Mouse (Mus musculus) A20 (cell line): ENCODE measurements at regions not wholly inside any gene's neighbourhood (a gene's known extent, or its start where the extent isn't known, plus 50 kb on each side); places are given as distances from the start of the nearest gene placed in this dataset.

ENCODE experiments used
- DNase-seq: peaks from one replicate; pipeline ENCODE4 v3.0.0-alpha.2; 2011; ENCODE audit warnings: low read depth, low spot score

- no peak for DNase-seq
Measured at GRCm38 (mm10) chr3:34525730-34526129, 124.5 kb upstream of the Sox2 start.

- no peak for DNase-seq
Measured at GRCm38 (mm10) chr3:34522054-34522684, 128.0 kb upstream of the Sox2 start.

- DNase-seq: no peak
Measured at GRCm38 (mm10) chr3:34521357-34522053, 128.7 kb upstream of the Sox2 start.

GRCm38 (mm10) chr3:34512503-34513145 is 137.6 kb upstream of the Sox2 start:
- DNase-seq: no peak

- DNase-seq: no peak
Measured at GRCm38 (mm10) chr3:34510723-34511122, 139.5 kb upstream of the Sox2 start.

DNA sequence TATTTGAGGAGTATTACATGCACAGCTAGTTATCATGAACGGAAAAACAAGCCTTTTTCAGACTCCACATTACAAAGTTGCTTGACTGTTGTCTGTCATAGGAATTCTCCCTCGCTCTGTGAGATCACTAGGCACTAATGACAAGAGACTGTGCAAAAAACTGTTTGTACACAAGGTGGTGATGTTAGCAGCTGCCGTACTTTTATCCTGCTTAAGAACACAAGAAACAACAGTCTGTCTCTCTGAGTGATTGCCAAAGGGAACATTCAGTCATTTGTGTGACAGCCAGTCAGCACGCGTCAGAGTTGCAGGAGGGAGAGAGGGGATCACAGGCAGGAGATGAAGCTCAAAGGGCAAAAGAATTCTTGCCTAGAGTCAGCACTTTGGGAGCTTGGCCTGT is 141.0 kb upstream of the Sox2 start:
- no peak for DNase-seq

- no peak for DNase-seq
Measured at GRCm38 (mm10) chr3:34504573-34504894, 145.7 kb upstream of the Sox2 start.

DNA sequence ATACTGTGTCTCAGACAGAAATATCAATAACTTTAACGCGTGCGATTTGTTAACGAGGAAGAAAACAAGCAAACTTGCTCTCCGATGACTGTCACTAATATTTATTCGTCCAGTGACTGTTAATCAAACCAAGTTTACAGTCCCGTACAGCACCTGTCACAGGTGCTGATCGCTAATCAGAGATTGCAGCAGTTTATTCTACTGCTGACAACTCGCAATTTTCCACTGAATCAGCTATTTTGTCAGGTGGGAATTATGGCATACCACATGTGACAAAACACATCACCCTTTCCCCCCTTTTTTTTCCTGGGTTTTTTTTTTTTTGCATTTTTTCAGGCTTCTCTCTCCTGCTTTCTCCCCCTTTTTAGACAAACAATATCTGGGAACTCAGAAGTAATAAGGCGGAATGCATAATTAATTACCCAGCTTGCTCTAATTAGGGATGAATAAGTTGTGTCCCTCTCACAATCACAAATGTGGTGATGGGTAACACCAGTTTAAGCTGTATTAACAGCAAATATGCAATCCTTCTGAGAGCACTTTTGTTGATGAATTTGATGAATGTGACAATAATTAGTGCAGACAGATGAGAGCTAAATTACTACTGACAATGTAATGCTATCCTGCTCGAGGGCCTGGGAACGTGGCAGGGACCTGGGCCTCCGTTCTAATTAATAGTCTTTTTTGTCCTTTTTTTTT is 146.2 kb upstream of the Sox2 start:
- no peak for DNase-seq

GRCm38 (mm10) chr3:34496839-34497238 is 153.4 kb upstream of the Sox2 start:
- DNase-seq: no peak

- no peak for DNase-seq
Measured at GRCm38 (mm10) chr3:34495615-34496014, 154.6 kb upstream of the Sox2 start.

- DNase-seq: no peak
Measured at GRCm38 (mm10) chr3:34493921-34494320, 156.3 kb upstream of the Sox2 start.

GRCm38 (mm10) chr3:34489008-34489407 is 161.2 kb upstream of the Sox2 start:
- no peak for DNase-seq

DNA sequence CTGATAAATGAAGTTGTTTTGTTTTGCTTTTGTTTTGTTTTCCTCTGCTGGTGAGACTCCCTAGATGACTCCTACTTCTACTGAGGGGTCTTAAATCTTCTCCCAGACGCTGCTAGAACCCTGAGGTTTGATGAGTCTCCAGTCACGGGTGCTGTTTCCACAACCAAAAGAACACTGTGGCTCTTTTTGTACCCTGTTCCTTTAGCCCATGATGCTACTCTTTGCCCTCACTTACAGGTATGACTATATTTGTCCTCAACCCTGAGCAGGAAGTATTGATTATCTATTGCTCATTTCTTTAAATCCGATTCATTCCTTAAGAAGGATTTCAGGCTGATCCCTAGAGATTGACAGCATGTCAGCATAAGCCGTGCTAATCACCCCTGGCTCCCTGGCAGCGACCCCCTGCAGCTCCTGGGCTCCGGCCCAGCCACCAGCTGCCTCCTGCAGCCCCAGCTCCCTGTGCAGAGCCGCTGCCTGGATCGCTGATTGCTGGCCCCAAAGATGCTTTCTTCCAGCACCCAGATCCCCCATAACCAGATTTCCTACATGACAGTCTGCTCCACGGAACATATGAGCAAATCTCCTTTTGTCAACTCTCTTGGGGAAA is 163.7 kb upstream of the Sox2 start:
- no peak for DNase-seq

- no peak for DNase-seq
Measured at GRCm38 (mm10) chr3:34485345-34486223, 164.6 kb upstream of the Sox2 start.

- no peak for DNase-seq
Measured at GRCm38 (mm10) chr3:34483934-34484333, 166.3 kb upstream of the Sox2 start.

DNA sequence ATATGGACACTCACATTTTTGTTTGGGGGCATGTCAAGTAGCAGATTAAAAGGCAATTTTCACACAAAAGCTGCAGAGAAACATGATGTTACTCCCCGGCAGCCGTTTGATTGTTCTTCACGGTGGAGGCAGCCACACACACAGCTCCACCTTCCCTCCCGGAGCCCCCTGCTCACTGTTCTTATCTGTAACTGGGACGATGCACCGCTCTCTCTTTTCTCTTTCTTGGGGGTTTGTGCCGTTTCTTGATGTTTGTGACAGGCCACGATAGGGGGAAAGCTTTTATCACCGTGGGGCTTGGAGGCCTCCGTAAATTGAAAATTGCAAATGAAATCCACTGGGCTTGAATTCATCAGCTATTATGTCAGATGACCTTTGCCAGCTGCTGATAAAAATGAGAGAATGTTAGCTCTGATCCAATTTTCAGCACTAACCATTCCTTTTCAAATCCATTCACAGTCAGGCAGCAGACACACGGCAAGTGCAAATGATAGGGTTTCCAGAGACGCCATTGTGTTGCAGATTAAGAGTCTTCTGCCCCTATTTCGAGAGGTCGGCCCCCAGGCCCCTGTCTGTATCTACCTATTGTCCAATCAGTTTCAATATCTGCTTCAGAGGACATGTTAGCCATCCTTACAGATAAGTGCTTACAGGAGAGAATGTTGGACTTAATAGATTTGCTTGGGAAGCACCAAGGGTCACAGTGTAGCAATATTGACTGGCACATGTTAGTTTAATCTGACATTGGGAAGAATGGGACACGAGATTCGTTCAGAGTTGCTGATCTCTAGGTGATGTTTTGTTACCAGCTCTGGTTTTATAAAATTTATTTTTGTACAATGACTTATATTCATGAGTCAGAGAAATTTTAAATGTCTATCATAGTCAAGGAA is 168.1 kb upstream of the Sox2 start:
- DNase-seq: no peak

- no peak for DNase-seq
Measured at GRCm38 (mm10) chr3:34481314-34481713, 168.9 kb upstream of the Sox2 start.

DNA sequence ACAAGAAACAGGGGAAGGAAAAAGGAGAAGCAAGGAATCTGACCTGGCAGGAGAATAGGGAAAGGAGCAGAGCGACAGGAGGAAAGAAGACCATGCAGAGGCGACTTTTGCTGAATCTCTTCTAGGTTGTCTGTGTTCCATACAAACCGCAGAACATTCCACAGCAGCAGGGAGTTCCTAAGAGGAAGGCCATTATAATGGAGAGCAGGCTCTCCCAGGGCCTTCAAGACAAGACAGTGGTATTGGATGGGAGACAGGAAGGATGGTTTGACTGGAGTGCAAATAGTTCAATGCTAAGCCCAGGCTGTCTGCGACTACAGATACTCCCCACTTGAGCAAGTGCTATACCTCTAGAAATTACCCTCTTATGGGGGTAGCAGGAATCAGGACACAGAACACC is 176.1 kb upstream of the Sox2 start:
- no peak for DNase-seq

- no peak for DNase-seq
Measured at GRCm38 (mm10) chr3:34470721-34471120, 179.5 kb upstream of the Sox2 start.

GRCm38 (mm10) chr3:34469946-34470345 is 180.3 kb upstream of the Sox2 start:
- no peak for DNase-seq
